Mouse (Mus musculus): ENCODE data around the gene Gnas. TPM values are rescaled to one million over a fixed set of nuclear protein-coding genes. Genes with fewer than 3 reads are reported as not detected.
"Not testable (repeated sequence)": the region's sequence is repeated elsewhere in the genome, so short reads cannot be mapped to it uniquely, and the experiment has no call there.

Gene Gnas
- total RNA-seq, 1 experiment from 2014 or later, result 2,497 TPM

DNA sequence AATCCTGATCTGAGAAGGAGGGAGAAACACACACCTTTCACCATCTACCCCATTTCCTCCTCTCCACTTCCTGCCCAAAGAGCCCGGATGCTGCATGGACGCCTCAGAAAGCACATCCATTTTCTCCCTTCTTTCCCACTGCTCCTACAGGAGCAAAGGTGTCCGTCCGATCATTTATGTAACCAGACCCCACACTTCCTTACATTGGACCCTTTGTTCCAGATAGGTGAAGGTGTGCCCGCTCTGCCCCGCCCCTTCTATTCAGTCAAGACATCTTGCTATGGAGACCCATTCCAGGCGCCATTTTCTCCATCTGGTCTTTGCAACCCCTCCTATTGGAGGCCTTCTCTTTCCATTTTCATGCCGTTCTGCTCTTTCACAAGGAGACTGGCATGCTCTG lies 10.3 kb downstream of the Gnas start:
- DNase-seq, result no peak

DNA sequence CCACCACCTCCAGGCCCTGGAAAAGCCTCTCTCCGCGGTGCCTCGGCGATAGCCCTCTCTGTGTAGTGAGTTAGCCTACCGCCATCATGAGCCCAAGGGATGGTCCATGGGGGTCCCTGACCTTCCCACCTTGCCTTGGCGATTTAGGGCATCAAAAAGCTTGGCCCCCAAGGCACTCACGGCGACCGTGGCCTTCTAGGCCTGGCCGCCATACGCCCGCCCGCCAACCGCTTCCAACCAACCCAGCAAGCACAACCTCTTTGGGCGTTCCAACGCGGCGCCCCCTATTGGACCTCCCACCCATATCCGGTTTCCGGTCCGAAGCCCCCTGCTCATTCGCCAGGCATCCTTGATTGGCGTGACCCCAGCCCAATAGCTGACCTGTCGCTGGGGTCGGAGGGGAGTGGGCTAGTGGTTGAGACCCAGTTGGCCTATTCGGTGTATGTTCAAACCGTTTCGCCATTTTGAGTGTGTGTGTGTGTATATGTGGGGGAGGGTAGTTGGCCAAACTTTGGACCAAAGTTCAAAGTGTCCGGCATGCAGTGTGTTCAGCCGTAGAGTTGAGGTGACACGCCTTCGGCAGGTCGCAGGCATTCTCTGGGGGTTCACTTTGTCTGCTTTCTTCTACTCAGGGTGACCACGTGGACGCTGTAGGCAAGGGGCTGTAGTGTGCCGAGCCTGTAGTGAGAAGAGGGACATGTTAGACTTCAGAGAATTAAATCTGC lies 11.2 kb downstream of the Gnas start:
- peak; percentile 66 for DNase-seq

DNA sequence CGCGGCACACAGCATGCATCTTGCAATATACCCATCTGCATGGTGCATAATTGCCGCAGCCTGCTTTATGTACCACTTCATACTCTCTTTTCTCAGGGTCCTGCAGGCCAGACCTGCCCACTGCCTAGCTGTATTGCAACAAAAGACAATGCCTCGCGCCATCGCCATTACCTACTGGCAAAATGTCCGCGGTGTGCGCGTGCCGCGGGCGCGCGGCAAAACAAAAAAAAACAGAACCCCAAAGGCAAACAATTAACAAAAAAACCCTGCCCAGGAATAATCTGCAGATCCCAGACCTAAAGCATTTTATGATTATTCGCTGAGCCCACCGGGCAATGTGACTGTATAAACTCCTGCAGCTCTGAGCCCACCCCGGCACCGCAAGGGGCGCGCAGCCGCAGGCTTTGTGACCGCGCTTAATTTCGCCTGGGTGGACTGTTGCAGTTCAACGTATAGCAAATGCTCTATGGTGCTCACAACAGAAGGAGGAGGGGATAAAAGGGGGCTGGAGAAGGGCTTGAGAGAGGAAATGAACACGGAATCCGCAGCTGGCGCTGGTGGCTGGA lies 11.9 kb downstream of the Gnas start:
- DNase-seq, result no peak

DNA sequence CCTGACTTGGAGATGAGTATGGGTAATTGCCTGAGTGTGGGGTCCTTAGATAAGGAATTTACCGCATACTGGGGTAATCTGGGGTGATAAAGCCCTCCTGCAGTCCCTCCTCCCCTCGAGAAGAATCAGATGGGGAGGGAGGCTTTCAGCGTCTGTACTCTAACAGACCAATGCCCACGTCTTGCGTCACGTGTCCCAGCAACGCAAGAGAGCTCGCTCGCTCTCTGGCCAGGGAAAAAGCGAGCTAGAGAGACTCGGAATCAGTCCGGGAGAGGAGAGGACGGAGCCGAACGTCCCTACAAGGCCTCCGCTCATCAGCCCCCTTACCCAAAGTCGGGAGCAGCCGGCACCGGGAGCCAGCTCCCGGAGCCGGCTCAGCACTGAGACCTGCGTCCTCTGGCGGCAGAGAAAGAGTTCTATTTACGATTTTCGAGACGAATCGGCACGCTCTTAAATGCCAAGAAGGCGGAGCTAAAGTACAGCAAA lies 13.0 kb downstream of the Gnas start:
- no peak for DNase-seq

DNA sequence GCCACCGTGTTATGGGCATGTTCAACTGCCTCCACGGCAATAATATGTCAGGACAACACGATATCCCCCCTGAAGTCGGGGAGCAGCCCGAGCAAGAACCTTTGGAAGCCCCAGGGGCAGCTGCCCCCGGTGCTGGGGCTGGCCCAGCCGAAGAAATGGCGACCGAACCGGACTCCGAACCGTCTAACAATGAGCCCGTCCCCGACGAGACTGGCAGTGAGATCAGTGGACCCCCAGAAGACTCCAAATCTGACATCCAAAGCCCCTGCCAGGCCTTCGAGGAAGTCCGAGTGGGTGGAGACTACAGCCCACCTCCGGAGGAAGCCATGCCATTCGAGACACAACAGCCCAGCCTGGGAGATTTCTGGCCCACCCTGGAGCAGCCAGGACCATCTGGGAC lies 13.7 kb downstream of the Gnas start:
- DNase-seq, result no peak

DNA sequence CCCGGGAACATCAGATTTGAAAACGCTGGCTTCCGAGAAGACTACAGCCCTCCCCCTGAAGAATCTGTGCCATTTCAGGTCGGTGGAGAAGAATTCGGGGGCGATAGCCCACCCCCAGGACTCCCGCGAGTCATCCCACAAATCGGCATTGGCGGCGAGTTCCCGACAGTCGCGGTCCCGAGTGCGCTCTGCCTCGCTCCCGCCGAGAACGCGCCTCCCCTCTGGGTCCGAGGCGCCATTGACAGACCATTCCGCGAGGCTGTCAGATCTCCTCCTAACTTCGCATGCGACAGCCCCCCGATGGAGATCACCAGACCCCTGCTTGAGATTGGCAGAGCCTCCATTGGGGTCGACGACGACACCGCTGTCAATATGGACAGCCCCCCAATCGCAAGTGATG lies 14.4 kb downstream of the Gnas start:
- no peak for DNase-seq

DNA sequence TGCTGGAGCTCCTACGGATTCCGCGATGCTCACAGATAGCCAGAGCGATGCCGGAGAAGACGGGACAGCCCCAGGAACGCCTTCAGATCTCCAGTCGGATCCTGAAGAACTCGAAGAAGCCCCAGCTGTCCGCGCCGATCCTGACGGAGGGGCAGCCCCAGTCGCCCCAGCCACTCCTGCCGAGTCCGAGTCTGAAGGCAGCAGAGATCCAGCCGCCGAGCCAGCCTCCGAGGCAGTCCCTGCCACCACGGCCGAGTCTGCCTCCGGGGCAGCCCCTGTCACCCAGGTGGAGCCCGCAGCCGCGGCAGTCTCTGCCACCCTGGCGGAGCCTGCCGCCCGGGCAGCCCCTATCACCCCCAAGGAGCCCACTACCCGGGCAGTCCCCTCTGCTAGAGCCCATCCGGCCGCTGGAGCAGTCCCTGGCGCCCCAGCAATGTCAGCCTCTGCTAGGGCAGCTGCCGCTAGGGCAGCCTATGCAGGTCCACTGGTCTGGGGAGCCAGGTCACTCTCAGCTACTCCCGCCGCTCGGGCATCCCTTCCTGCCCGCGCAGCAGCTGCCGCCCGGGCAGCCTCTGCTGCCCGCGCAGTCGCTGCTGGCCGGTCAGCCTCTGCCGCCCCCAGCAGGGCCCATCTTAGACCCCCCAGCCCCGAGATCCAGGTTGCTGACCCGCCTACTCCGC lies 15.1 kb downstream of the Gnas start:
- no peak for DNase-seq

DNA sequence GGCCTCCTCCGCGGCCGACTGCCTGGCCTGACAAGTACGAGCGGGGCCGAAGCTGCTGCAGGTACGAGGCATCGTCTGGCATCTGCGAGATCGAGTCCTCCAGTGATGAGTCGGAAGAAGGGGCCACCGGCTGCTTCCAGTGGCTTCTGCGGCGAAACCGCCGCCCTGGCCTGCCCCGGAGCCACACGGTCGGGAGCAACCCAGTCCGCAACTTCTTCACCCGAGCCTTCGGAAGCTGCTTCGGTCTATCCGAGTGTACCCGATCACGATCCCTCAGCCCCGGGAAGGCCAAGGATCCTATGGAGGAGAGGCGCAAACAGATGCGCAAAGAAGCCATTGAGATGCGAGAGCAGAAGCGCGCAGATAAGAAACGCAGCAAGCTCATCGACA lies 15.6 kb downstream of the Gnas start:
- DNase-seq, result no peak

DNA sequence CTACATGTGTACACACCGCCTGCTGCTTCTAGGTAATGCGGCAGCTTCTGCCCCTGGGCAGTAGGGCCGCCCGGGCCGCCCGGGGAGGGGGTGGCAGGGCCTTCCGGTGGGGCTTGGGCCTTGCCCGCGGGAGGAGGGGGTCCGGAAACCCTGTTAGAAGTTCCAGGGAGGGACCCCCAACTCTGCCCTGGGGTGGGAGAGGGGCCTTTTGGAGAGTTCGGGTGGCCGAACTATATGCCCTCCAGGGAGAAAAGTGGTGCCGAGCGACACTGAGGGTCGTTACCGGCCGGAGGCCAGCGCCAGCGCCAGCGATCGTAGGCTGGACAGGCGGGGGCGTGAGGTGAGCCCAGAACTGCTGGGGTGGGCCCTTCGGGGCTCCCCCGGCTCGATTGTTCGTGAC lies 16.1 kb downstream of the Gnas start:
- no peak for DNase-seq

DNA sequence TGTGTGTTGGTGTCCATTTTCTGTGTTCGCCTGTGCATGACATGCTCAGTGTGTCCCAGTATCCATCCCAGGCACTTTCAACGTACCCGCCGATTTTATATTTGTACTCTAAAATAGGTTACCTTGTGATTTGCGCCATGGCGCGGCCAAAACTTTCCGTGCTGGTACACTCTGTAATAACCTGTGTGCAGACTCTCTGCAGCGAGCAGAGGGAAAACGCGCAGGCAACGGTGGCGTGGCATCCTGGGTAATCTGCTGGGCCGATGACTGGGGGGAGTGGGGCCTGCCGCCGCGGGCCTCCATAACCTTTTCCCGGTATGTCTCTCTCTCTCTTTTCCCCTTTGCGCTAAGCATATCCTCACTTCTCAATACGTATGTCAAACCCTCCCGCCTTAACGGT lies 16.5 kb downstream of the Gnas start:
- DNase-seq, result no peak

DNA sequence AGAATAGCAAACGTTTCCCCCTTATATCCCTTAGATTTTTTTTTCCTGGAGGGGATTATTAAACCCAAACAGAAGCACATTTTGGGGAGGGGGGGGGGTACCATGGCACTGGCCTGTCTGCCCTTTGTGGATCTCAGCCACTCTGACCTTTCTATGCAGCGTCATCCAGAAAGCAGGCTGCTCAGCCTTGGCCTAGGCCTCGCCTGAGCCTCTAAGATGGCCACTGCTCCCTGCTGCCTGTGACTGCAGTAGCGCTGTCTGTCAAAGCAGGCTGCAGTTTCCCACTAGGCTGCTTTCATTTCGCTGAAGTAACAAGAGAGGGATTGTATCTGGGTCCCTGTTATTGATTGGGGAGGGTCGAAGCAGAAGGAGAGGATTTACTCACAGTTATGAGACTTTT lies 18.4 kb downstream of the Gnas start:
- no peak for DNase-seq

DNA sequence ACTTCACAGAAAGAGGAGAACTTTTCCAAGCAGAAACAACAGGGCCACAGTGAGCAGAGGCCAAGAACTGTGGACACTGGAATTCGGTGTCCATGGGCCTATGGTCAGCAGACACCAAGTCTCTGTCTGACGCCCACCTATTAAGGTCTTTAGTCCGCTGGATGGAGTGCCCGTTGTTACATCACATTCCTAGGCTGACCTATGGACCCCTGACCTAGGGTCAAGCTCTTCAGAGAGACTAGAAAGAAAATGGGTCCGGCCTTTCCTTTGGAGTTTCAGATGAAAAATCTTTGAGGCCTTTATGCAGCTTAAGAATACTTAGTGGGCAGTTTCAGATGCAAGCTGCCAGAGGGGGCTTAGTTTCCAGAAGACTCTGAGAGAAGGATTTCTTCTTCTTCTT lies 21.5 kb downstream of the Gnas start:
- DNase-seq, result no peak

DNA sequence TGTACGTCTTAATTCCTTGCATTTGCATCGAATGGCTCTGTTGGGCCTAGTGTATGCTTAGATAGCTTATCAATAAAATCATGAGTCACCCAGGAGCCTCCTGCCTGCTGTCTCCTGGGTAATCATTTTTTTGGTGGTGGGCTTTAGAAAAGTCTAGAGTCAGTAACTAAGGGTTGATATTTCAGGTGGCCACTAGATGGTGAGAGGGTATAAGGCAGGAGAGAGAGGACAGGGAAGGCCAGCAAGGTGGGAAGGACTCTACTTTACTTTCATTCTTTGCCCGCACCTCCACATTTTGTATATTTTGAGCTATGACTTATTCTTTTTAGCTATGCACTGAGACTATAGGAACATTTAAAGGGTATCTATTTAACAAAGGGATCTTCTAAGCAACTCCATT lies 23.8 kb downstream of the Gnas start:
- no peak for DNase-seq

DNA sequence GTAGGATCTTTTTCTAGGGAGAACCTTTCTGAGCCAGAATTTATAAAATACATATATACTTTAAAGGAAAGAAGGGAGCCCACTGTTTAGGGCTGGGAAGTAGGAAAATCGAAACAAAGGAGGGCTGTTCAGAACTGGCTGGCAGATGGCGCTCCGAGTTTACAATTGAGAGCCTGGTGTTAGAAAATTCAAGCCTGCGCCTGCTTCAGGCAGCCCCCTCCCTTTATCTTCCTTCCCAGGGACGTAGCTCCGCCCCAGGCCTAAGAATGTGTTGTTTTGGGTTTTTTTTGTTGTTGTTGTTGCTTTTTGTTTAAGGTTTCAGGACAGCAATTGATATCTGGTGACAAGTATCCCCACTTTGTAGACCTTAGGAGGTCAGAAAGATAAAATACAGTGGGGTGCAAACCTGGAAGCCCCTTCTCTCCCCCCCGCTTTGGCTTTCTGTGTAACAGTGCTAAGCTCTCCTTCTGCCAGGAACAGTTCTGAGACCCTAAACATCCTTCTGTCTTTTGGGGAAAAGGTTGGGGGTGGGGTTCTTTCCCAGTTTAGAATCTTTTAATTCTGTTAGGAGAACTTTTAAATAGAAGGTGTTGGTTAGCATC lies 26.9 kb downstream of the Gnas start:
- peak; percentile 48 for DNase-seq

DNA sequence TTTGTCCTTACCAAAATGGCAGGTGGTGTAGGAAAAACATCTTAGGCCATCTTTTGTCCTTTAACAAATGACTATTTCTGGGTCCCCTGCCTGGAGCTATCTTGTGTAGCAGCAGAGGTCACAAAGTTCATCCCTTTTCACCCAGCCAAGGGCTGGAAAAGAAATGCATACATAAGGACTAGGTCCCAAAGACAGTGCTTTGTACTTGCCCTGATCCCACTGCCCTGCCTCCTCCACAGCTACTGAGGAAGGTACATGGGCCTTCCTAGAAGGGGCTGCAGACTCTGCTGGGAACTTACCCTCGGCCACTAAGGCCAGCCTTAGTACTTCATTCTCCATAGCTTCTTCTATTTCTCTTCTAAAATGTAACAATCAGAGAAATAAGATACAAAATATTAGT lies 27.5 kb downstream of the Gnas start:
- DNase-seq, result no peak

DNA sequence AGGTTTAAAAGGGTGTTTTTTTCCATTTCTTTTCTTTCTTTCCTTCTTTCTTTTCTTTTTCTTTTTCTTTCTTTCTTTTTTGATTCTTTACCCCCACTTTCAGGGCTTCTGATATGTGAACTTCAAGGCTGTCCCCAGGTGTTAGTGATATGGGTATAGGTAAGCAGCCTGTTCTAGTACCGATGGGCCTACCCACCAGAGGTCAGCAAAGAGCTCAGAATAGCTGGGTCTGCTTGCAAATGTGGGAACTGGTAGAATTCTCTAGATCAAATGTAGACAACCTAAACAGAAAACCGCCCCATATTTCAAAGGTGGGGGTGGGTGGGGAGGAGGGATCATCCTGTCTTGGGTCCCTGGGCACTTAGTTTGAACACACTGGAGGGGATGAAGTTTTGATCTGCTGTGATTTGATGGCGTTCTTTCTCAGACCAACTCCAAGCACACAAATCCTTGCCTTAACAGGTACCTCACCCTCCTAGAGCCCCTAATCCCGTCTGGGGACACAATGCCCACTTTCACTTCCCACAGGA lies 28.1 kb downstream of the Gnas start:
- DNase-seq, result peak; percentile 72

DNA sequence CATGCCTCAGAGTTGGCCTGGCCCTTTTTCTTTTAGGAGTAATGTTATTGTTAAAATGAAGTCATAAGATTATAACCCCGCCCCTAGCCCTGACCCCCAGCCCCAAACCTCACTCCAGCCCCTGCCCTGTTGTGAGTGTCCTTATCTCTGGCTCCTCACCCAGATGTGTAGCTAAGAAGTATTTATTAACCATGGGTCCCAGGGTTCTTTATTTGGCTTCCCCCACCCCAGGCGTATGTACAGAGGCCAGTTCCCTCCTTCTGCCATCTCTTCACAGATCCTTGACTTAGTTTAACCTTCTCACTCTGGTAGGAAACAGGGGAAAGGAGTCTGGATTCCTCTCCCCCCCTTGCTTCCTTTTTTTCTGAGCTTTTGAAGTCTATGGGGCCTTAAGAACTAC lies 28.5 kb downstream of the Gnas start:
- DNase-seq, result no peak

DNA sequence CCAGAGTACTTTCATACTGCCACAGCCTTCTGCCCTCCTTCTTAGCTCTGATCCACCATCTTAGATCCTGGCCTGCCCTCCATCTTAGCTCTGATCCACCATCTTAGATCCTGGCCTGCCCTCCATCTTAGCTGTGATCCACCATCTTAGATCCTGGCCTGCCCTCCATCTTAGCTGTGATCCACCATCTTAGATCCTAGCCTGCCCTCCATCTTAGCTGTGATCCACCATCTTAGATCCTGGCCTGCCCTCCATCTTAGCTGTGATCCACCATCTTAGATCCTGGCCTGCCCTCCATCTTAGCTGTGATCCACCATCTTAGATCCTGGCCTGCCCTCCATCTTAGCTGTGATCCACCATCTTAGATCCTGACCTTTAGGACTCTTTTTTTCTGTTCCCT lies 31.3 kb downstream of the Gnas start:
- not testable (repeated sequence) for DNase-seq

DNA sequence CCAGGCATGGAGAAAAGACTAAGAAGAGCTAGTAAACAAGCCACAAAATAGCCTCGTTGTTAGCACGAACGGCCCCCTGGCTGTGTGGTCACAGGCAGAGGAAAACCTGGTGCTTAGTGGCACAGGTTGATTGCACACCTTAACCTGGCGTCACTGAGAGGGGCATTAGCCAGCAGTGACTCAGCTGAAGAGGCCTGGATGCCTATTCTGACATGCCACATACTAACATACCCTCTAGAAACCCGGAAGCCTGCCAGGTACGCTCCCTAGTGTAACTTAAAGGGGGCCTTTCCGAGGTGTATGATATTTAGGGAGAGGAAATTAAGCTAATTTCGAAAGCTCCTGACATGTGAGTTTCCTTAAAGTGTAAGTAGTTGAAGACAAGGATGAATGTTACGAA lies 32.5 kb downstream of the Gnas start:
- no peak for DNase-seq

DNA sequence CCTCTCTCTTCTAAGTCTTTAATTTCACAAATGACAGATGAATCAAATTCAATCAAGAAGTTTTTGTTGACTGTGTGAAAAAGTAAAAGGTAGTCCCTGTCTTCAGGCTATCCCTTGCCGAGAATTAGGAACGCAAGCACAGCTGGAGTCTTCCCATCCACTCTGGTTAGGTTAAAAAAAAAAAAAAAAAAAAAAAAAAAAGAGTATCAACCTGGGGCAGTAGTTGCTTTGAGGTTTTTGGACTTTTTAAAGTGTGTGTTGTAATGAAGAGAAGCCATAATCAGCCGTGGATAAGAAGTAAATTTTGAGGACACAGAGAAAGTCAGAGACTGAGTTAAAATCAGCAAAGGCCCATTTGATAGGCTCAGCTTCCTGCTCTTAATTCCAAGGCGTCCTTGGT lies 41.9 kb downstream of the Gnas start:
- no peak for DNase-seq

DNA sequence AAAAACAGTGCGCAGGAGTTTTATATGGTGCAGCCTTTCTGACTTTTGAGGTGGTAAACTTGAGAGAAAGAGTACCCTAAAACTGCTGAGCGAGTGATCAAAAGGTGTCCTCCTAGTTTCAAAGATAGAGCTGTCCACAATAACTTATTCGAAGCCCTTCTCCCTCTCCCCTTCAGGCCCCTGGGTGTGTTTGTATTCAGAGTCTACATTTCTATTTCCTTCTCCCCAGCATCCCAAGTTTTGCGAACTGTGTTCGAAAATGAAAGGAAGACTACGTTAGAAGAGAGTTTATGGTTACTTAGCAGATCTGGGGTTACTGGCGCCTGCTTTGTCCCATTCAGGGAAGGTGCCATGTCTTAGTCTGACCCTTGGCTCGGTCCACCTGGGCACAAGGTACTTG lies 42.4 kb downstream of the Gnas start:
- DNase-seq, result no peak

DNA sequence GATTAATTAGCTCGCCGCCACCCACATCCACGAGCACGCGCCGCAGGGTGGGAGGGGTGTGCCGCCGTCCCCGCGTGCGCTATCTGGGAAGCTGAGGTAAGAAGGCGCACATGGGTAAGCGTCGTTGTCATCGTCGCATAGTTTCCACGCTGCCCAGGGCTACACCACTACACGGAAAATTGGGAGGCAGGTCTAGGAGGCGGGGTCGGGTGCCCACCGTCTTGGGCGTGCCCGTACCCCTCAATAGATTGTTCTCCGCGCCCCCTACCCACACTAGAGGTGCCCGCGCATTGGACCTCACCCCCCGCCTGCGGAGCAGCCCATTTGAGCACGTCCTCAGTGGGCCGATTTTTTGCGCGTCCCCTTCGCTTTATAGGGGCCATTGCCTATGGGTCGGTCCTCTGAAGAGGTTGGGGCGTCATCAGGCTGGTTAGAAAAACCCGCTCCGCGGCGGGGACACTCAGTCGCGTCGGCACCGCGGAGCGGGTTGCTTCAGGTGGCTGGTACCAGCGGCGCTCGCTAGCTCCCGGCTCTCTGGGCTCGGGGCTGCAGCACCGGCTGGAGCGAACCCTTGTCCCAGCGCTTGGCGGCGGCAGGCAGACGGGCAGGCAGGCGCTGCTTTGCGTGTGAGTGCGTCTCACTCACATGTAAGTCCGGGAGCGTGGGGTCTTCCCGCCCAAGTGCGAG lies 43.3 kb downstream of the Gnas start:
- peak; percentile 72 for DNase-seq
